21 mouse cellular contexts compared by ENCODE assay signal in genomic region chr1:40354665-40355064, GRCm38 (mm10).
"Had no signal": no experiment of that assay in that cellular context is flagged by ENCODE, and none has a peak within 500 bp of the region (broad histone marks: within the 10 kb centered on the region; RNA-seq: fewer than 3 reads in every experiment).

No protein-coding gene starts in this region.

- H3K4me2 ChIP-seq: limb, embryonic 13.5 days; liver, embryonic 12.5 days; liver, embryonic 15.5 days; midbrain, embryonic 12.5 days; midbrain, embryonic 15.5 days; neural tube, embryonic 12.5 days; neural tube, embryonic 15.5 days had no signal

- ATAC-seq: liver, embryonic 12.5 days; midbrain, embryonic 15.5 days had no signal

- H3K27me3 ChIP-seq: liver, embryonic 12.5 days; liver, embryonic 15.5 days; midbrain, embryonic 12.5 days; midbrain, embryonic 15.5 days; neural tube, embryonic 12.5 days; neural tube, embryonic 15.5 days had no signal

- H3K27ac ChIP-seq: layer of hippocampus, adult 2 months; limb, embryonic 10.5 days; limb, embryonic 13.5 days; liver, embryonic 12.5 days; liver, embryonic 15.5 days; midbrain, embryonic 12.5 days; midbrain, embryonic 15.5 days; neural tube, embryonic 12.5 days; neural tube, embryonic 15.5 days; stomach, postnatal 0 days had no signal

- H3K36me3 ChIP-seq: limb, embryonic 10.5 days; limb, embryonic 13.5 days; liver, embryonic 12.5 days; liver, embryonic 15.5 days; midbrain, embryonic 12.5 days; midbrain, embryonic 15.5 days; neural tube, embryonic 12.5 days; neural tube, embryonic 15.5 days had no signal

- H3K9me3 ChIP-seq: limb, embryonic 10.5 days; limb, embryonic 13.5 days; liver, embryonic 12.5 days; liver, embryonic 15.5 days; midbrain, embryonic 12.5 days; midbrain, embryonic 15.5 days; neural tube, embryonic 12.5 days; neural tube, embryonic 15.5 days had no signal

- H3K9ac ChIP-seq: limb, embryonic 13.5 days; liver, embryonic 12.5 days; liver, embryonic 15.5 days; midbrain, embryonic 12.5 days; midbrain, embryonic 15.5 days; neural tube, embryonic 12.5 days; neural tube, embryonic 15.5 days had no signal

- DNase-seq: kidney, adult 18-20 months; kidney, adult 9 months; kidney, postnatal 14 days; kidney, postnatal 4 days; layer of hippocampus, adult 9-11 months; liver; lung, adult 2 months; lung, postnatal 4 days; retina, postnatal 1 day; thymus, adult 2 months; thymus, postnatal 25 days had no signal

- H3K4me3 ChIP-seq: layer of hippocampus, adult 2 months; limb, embryonic 10.5 days; limb, embryonic 13.5 days; liver, embryonic 12.5 days; liver, embryonic 15.5 days; midbrain, embryonic 12.5 days; midbrain, embryonic 15.5 days; neural tube, embryonic 12.5 days; neural tube, embryonic 15.5 days had no signal

- H3K4me1 ChIP-seq: midbrain, embryonic 12.5 days; midbrain, embryonic 15.5 days; neural tube, embryonic 12.5 days; neural tube, embryonic 15.5 days had no signal
